Mouse (Mus musculus): ENCODE data around the gene Syt1. TPM values are rescaled to one million over a fixed set of nuclear protein-coding genes. Genes with fewer than 3 reads are reported as not detected.

The Syt1 gene
- polyA plus RNA-seq, 1 experiment: 80.9 TPM

DNA sequence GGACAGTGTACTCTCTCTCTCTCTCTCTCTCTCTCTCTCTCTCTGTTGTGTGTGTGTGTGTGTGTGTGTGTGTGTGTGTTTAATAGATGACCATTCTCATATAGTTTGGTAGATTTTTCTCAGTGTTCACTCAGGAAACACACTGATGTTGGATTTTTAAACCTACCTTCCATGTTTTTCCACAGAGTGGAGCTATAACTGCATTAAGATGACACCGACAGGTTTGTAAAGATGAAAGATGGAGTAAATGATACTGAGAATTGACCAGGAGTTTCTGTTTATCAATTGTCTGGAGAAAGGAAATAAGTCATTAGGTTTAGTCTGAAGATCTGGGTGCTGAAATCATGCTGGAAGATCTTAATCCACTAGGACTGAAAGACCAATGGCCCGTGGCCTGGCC is 554.9 kb downstream of the Syt1 start:
- DNase-seq (ENCODE audit: low read depth): peak; percentile 55
- TF ChIP-seq CTCF (IDR thresholded peaks at IDR 0.05; ENCODE audit: borderline replicate concordance, extremely low read depth, insufficient read depth, insufficient read length) (no peak), POLR2A (IDR thresholded peaks at IDR 0.05; ENCODE audit: borderline replicate concordance, extremely low read depth, insufficient read depth, insufficient read length, poor library complexity, severe bottlenecking) (no peak)

DNA sequence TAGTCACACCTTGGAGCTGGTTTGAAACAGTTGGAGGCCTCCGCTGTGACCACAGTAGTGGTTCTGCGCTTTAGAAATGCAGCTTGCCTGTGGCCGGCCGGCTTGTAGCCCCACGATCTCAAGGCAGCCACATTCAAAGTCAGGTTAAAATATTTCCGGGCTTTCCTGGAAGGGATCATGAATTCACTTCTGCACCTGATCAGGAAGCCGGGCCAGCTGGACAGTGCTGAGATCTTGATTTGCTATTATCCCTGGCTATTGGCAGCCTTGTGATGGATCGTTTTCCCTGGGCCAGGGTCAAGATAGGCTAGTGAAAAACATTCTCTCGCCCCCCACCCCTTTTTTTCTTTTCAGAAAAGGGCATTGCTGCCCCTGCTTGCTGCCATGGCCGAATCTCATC is 555.6 kb downstream of the Syt1 start:
- no peak for TF ChIP-seq CTCF (IDR thresholded peaks at IDR 0.05; ENCODE audit: borderline replicate concordance, extremely low read depth, insufficient read depth, insufficient read length)
- no peak for TF ChIP-seq POLR2A (IDR thresholded peaks at IDR 0.05; ENCODE audit: borderline replicate concordance, extremely low read depth, insufficient read depth, insufficient read length, poor library complexity, severe bottlenecking)
- no peak for DNase-seq (ENCODE audit: low read depth)

DNA sequence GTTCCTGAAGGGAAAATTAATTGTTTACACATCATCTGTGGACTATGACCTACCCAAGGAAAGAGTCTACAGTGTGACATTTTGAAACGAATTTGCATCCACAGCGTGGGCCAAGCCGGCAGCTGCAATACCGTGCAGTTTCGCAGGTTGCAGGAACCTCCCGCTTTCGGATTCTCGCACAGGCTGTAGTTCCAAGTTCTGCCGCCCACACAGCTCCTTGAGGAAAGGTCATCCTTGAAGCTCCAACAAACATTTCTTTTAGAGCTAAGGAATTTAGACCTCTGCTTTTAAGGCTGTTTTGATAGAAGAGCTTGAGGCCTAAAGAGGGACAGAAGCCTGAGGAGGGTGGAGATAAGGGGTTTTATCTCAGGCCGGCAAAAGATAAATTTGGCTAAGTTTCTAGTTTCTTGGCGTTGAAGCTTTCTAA is 556.1 kb downstream of the Syt1 start:
- TF ChIP-seq CTCF (IDR thresholded peaks at IDR 0.05; ENCODE audit: borderline replicate concordance, extremely low read depth, insufficient read depth, insufficient read length) (no peak), POLR2A (IDR thresholded peaks at IDR 0.05; ENCODE audit: borderline replicate concordance, extremely low read depth, insufficient read depth, insufficient read length, poor library complexity, severe bottlenecking) (no peak)

DNA sequence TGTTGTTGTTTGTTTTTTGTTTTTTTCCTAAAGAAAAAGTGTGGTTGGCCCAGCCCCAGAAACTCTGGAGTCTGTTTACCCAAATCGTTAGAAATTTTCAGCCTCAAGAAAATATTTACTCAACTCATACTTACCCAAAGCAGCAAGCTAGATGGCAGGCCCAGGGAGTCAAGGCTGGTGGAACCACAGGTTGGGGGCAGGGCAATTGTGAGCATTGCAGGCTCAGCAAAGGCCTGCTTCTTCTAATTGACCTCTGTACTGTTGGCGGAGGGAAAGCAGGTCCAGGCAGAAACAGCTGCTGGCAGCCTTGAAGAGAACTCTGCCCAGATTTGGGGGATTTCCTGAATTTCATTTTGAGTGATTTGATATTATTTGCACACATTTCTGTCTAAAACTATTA is 557.2 kb downstream of the Syt1 start:
- no peak for TF ChIP-seq CTCF (IDR thresholded peaks at IDR 0.05; ENCODE audit: borderline replicate concordance, extremely low read depth, insufficient read depth, insufficient read length)
- no peak for TF ChIP-seq POLR2A (IDR thresholded peaks at IDR 0.05; ENCODE audit: borderline replicate concordance, extremely low read depth, insufficient read depth, insufficient read length, poor library complexity, severe bottlenecking)
- DNase-seq (ENCODE audit: low read depth): no peak

More for the DNA sequence above, 556.1 kb downstream of the Syt1 start:
- DNase-seq (ENCODE audit: low read depth): no peak

DNA sequence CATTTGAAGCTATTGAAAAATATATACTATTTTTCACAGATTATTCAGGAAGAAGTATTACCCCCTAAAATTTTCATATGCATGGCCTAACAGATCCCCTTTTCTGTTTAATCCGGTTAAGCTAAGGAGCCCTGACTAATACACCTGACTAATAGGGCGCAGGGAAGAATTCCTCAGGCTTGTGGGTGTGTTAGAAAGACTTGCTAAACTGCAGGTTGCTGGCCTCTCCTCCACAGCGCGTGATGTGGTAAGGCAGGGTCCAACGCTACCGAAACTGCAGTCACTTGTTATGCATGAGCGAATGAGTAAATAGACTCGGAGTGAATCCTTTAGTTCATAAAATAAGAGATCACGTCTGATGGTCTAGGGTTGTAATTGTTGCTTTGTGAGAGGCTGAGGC is 558.4 kb downstream of the Syt1 start:
- TF ChIP-seq POLR2A (IDR thresholded peaks at IDR 0.05; ENCODE audit: borderline replicate concordance, extremely low read depth, insufficient read depth, insufficient read length, poor library complexity, severe bottlenecking): no peak
- no peak for TF ChIP-seq CTCF (IDR thresholded peaks at IDR 0.05; ENCODE audit: borderline replicate concordance, extremely low read depth, insufficient read depth, insufficient read length)
- DNase-seq (ENCODE audit: low read depth): no peak

DNA sequence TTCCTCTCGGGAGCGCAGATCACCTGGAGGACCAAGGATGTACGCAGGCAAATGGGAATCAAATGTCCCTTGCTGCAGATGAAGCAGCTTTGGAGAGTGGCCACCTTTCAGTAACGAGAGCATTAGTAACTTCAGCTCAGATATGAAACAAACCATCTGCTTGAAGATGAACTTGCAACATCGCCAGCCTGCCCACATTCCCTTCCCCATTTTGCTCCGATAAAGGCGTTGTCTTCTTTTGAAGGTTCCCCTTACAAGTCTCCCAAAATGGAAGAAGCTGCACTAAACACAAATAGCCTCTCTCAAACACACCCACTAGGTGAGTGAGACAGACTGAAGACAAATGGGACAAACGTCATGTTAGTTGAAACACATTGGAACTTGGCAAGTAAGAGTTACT is 559.3 kb downstream of the Syt1 start:
- DNase-seq (ENCODE audit: low read depth): no peak
- TF ChIP-seq POLR2A (IDR thresholded peaks at IDR 0.05; ENCODE audit: borderline replicate concordance, extremely low read depth, insufficient read depth, insufficient read length, poor library complexity, severe bottlenecking) (no peak), CTCF (IDR thresholded peaks at IDR 0.05; ENCODE audit: borderline replicate concordance, extremely low read depth, insufficient read depth, insufficient read length) (no peak)

DNA sequence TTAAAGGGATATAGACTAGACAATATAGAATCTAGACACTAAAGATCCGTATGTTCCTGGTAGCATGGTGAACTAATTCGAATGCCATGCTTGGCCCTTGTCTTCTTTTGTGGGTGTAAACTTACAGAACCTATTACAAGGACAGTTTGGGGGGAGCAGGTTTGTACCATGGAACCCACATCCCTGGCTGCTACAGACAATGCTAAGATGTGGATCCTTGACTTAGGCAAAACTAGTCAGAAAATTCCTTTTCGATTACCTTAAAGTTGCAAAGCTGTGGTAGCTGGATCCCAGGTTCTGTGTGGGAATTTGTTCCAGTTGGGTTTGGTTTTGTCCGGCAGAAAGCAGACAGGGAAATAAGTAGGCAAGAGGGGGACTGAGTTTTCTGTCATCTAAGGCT is 560.4 kb downstream of the Syt1 start:
- TF ChIP-seq POLR2A (IDR thresholded peaks at IDR 0.05; ENCODE audit: borderline replicate concordance, extremely low read depth, insufficient read depth, insufficient read length, poor library complexity, severe bottlenecking) (no peak), CTCF (IDR thresholded peaks at IDR 0.05; ENCODE audit: borderline replicate concordance, extremely low read depth, insufficient read depth, insufficient read length) (no peak)
- DNase-seq (ENCODE audit: low read depth): no peak

DNA sequence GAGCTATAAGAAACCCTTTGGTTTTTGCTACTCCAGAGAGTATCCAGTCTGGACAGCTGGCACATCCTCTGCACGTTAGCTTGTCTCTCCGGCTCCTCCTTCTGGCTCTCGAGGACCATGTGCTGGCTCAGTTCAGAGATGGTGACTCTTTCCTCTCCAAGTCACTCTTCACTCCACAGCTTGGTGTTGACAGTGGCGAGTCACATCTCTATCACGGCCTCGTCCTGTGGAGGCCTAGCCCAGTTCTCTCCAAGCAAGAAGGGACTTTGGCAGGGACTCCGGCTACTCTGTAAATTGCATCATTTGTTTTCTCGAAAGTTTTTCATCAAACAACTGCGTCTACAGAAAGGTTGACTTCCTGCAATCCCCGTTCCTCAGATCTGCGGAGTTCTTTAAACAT is 562.4 kb downstream of the Syt1 start:
- TF ChIP-seq POLR2A (IDR thresholded peaks at IDR 0.05; ENCODE audit: borderline replicate concordance, extremely low read depth, insufficient read depth, insufficient read length, poor library complexity, severe bottlenecking): no peak
- no peak for TF ChIP-seq CTCF (IDR thresholded peaks at IDR 0.05; ENCODE audit: borderline replicate concordance, extremely low read depth, insufficient read depth, insufficient read length)
- no peak for DNase-seq (ENCODE audit: low read depth)
